Mouse (Mus musculus) liver, adult 2 months (tissue): ENCODE results near the gene Dhrs4.

Source experiments
- CTCF ChIP-seq: fragments of 200-500 bp; IDR thresholded peaks from 2 replicates; pipeline ENCODE4 v1.5.1; 2011; ENCODE audit warnings: low read depth, low read length, control low read depth
- POLR2A ChIP-seq: fragments of 200-500 bp; IDR thresholded peaks from 2 replicates; pipeline ENCODE4 v1.6.1; 2011; ENCODE audit warnings: low read length, control low read depth; ENCODE audit not compliant: insufficient read depth; ENCODE audit errors: extremely low read depth

DNA sequence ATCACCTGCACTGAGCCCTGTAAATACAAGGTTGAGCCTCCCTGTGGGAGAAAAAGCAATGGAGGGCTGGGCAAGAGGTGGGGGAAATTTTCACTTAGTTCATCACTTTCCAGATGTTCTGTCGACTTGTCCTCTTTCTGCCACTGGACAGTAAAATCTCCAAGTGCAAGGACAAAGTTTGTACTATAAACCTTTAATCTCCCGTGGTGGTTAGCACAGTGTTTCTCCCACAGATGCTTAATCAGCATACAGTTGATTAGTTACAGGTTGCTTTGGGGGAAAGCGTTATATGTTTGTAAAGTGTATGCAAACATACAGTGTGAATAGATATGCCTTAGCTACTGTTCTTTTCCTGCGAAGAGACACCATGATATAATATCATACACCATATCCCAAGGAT lies 12.1 kb upstream of the Dhrs4 start:
- no peak for TF ChIP-seq CTCF
- TF ChIP-seq POLR2A = no peak
